Mouse (Mus musculus) ES-Bruce4 (cell line): Measurements from ENCODE around the gene Gnas.

Experiments
- CTCF ChIP-seq: IDR thresholded peaks from one replicate; pipeline ENCODE4 v1.8.1; 2011; ENCODE audit warnings: low read depth, low read length
- EP300 ChIP-seq: IDR thresholded peaks from 2 replicates; pipeline ENCODE4 v1.6.1; 2011; ENCODE audit warnings: low read depth, low read length; ENCODE audit not compliant: insufficient read depth
- POLR2A ChIP-seq: IDR thresholded peaks from one replicate; pipeline ENCODE4 v1.8.1; 2011; ENCODE audit warnings: low read length; ENCODE audit not compliant: insufficient read depth

GRCm38 (mm10) chr2:174340893-174341580, 56.9 kb downstream of the Gnas start:
- TF ChIP-seq POLR2A (no peak), CTCF (no peak), EP300 (no peak)
